In the genomic region with DNA sequence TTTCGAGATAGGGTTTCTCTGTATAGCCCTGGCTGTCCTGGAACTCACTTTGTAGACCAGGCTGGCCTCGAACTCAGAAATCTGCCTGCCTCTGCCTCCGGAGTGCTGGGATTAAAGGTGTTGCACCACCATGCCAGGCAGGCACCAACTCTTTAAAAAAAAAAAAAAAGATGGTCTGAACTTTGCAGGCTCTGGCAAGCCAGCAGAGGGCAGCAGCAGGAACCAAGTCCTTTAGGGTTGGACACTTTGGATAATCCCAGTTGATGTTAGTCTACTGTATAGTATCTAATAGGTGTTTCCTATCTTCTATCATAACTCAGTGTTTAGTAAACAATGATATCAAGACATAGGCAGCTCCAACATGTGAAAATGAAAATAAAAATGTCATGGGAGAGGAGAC, we compare ENCODE assay signal across 10 mouse cellular contexts. TPM values are rescaled to one million over a fixed set of nuclear protein-coding genes. Genes with fewer than 3 reads are reported as not detected.
DNase-seq lines count a peak whose midpoint lies in the region; ATAC-seq and TF ChIP-seq lines count a peak whose summit lies in the region.
"Had no signal": no experiment of that assay in that cellular context is flagged by ENCODE, and none has a peak within 500 bp of the region (broad histone marks: within the 10 kb centered on the region; RNA-seq: fewer than 3 reads in every experiment).

No protein-coding gene starts in this region.

- intact Hi-C loops in heart, postnatal 10 days (cut with DNase I) = loop anchor here (1.0 to 2.0 kb wide), 2 partner anchors 74 to 98 kb away; a partner anchor contains a TSS

- H3K4me1 ChIP-seq in kidney, adult 2 months (ENCODE audit: control insufficient read depth, insufficient read depth, low read length) = no peaks in the 10 kb centered on the region
- H3K4me1 ChIP-seq in kidney, embryonic 16.5 days (ENCODE audit: insufficient read depth, low read length) = no peaks in the 10 kb centered on the region
- H3K4me1 ChIP-seq in ES-Bruce4 (ENCODE audit: control insufficient read depth, insufficient read depth, low read length) = peaks cover 1% of the 10 kb centered on the region
- no peaks in the 10 kb centered on the region for H3K4me1 ChIP-seq in bone marrow, adult 2 months (ENCODE audit: control insufficient read depth, insufficient read depth, low read length)
- H3K4me1 ChIP-seq in embryonic facial prominence, embryonic 10.5 days = no peaks in the 10 kb centered on the region
- H3K4me1 ChIP-seq: neural tube, embryonic 13.5 days had no signal

- 55% methylated on average over 3 of the region's 3 CpGs for WGBS in kidney, adult 2 months
- WGBS in kidney, embryonic 16.5 days = 88% methylated on average over 2 of the region's 3 CpGs
- WGBS in bone marrow, adult 2 months = 69% methylated on average over 3 of the region's 3 CpGs
- 82% methylated on average over 3 of the region's 3 CpGs for WGBS in embryonic facial prominence, embryonic 10.5 days

- H3K36me3 ChIP-seq in kidney, adult 2 months (ENCODE audit: control insufficient read depth, insufficient read depth, low read length) = peaks cover 2% of the 10 kb centered on the region; the same call in 1 of the 2 replicates
- no peaks in the 10 kb centered on the region for H3K36me3 ChIP-seq in kidney, embryonic 16.5 days (ENCODE audit: insufficient read depth, low read length)
- no peaks in the 10 kb centered on the region for H3K36me3 ChIP-seq in ES-Bruce4 (ENCODE audit: control insufficient read depth, insufficient read depth, low read length, poor library complexity, severe bottlenecking)
- H3K36me3 ChIP-seq in embryonic facial prominence, embryonic 10.5 days (replicated peaks) = no peaks in the 10 kb centered on the region
- H3K36me3 ChIP-seq: neural tube, embryonic 13.5 days had no signal

- TF ChIP-seq EP300 in ES-Bruce4 (IDR thresholded peaks at IDR 0.05; ENCODE audit: insufficient read depth, low read depth, low read length) = no peak

- no peak for ATAC-seq in kidney, embryonic 16.5 days (ENCODE audit: low FRiP score, low TSS enrichment)

- no peak overlapping the region for H3K4me2 ChIP-seq in kidney, embryonic 16.5 days (replicated peaks; ENCODE audit: low read depth, low read length)
- H3K4me2 ChIP-seq: neural tube, embryonic 13.5 days had no signal

- H3K9me3 ChIP-seq in kidney, embryonic 16.5 days (ENCODE audit: low read length) = no peaks in the 10 kb centered on the region
- no peaks in the 10 kb centered on the region for H3K9me3 ChIP-seq in ES-Bruce4 (replicated peaks; ENCODE audit: control insufficient read depth, insufficient read depth, low read length, poor library complexity, severe bottlenecking)
- H3K9me3 ChIP-seq in embryonic facial prominence, embryonic 10.5 days = no peaks in the 10 kb centered on the region
- H3K9me3 ChIP-seq: neural tube, embryonic 13.5 days had no signal

- no peak overlapping the region for H3K9ac ChIP-seq in kidney, embryonic 16.5 days (replicated peaks; ENCODE audit: low read length)
- H3K9ac ChIP-seq in ES-Bruce4 (ENCODE audit: low read depth, poor library complexity, severe bottlenecking) = no peak overlapping the region
- H3K9ac ChIP-seq: neural tube, embryonic 13.5 days had no signal

- no peaks in the 10 kb centered on the region for H3K27me3 ChIP-seq in kidney, adult 2 months (replicated peaks; ENCODE audit: control insufficient read depth, insufficient read depth, low read length)
- no peaks in the 10 kb centered on the region for H3K27me3 ChIP-seq in kidney, embryonic 16.5 days (ENCODE audit: insufficient read depth, low read length)
- no peaks in the 10 kb centered on the region for H3K27me3 ChIP-seq in ES-Bruce4 (ENCODE audit: control insufficient read depth, insufficient read depth, low read length, poor library complexity, severe bottlenecking)
- no peaks in the 10 kb centered on the region for H3K27me3 ChIP-seq in embryonic facial prominence, embryonic 10.5 days (replicated peaks; ENCODE audit: low read depth, poor library complexity, severe bottlenecking)
- H3K27me3 ChIP-seq: neural tube, embryonic 13.5 days had no signal

- no peak for TF ChIP-seq POLR2A in kidney, adult 2 months (IDR thresholded peaks at IDR 0.05; ENCODE audit: low read depth, low read length)
- no peak for TF ChIP-seq POLR2A in ES-Bruce4 (IDR thresholded peaks at IDR 0.05; ENCODE audit: insufficient read depth, low read length)
- TF ChIP-seq POLR2A in bone marrow, adult 2 months (IDR thresholded peaks at IDR 0.05; ENCODE audit: borderline replicate concordance, control insufficient read depth, low read depth, low read length) = no peak

- no peak overlapping the region for H3K27ac ChIP-seq in kidney, adult 2 months (ENCODE audit: insufficient read depth, low read depth, low read length)
- no peak overlapping the region for H3K27ac ChIP-seq in kidney, embryonic 16.5 days (ENCODE audit: low read length)
- no peak overlapping the region for H3K27ac ChIP-seq in ES-Bruce4 (ENCODE audit: insufficient read depth, low read length)
- H3K27ac ChIP-seq in bone marrow, adult 2 months (ENCODE audit: control insufficient read depth, insufficient read depth, low read depth, low read length, poor library complexity) = no peak overlapping the region
- no peak overlapping the region for H3K27ac ChIP-seq in embryonic facial prominence, embryonic 10.5 days (replicated peaks)
- H3K27ac ChIP-seq: neural tube, embryonic 13.5 days had no signal

- no peak overlapping the region for H3K4me3 ChIP-seq in kidney, adult 2 months (ENCODE audit: insufficient read depth, low read depth, low read length)
- no peak overlapping the region for H3K4me3 ChIP-seq in kidney, embryonic 16.5 days (ENCODE audit: low read length)
- no peak overlapping the region for H3K4me3 ChIP-seq in ES-Bruce4 (ENCODE audit: low read depth, low read length)
- no peak overlapping the region for H3K4me3 ChIP-seq in bone marrow, adult 2 months (replicated peaks; ENCODE audit: control insufficient read depth, low read depth, low read length)
- H3K4me3 ChIP-seq in embryonic facial prominence, embryonic 10.5 days = no peak overlapping the region
- H3K4me3 ChIP-seq: neural tube, embryonic 13.5 days had no signal

- peak; percentile 64 for TF ChIP-seq CTCF in kidney, adult 2 months (conservative IDR thresholded peaks at IDR 0.05; ENCODE audit: insufficient read depth, insufficient read length, low read depth, low read length)
- peak; percentile 53 for TF ChIP-seq CTCF in ES-Bruce4 (IDR thresholded peaks at IDR 0.05; ENCODE audit: low read depth, low read length)
- peak; percentile 33; the same call in 1 of the 2 replicates for TF ChIP-seq CTCF in bone marrow, adult 2 months (IDR thresholded peaks at IDR 0.05; ENCODE audit: control insufficient read depth, insufficient read depth, low read length)

- peak; percentile 64 for DNase-seq in kidney, adult 2 months
- DNase-seq in heart, postnatal 10 days = peak; percentile 49 to 67
- peak; percentile 55 for DNase-seq in lung, postnatal 36 days
- DNase-seq in yolk sac, embryonic 10.5 days (ENCODE audit: low spot score) = no peak
- no peak for DNase-seq in embryonic facial prominence, embryonic 10.5 days (ENCODE audit: low spot score)

RNA-seq across cellular contexts. Expression of a gene that starts 26.7 kb away (rescaled TPM):
- polyA plus RNA-seq in kidney, adult 2 months (2012; rRNA removed) = 1,454 and 1,674 TPM in 2 replicates
- polyA plus RNA-seq in kidney, embryonic 16.5 days (2015; fragmentation: Nextera tagmentation; extraction: Ambion mirVana) = 87.0 and 88.0 TPM in 2 replicates
- not detected in 2 replicates for polyA plus RNA-seq in ES-Bruce4 (2011; ENCODE audit: insufficient read depth, insufficient read length, low read depth, missing spikeins)
- polyA plus RNA-seq in bone marrow, adult 2 months (2011; ENCODE audit: insufficient read depth, insufficient read length, low replicate concordance, missing spikeins) = 9.3 TPM in 1 of 2 replicates, not detected in the other
- not detected for total RNA-seq in heart, postnatal 10 days (2021)
- not detected in 2 replicates for polyA plus RNA-seq in embryonic facial prominence, embryonic 10.5 days (2016; fragmentation: Nextera tagmentation; extraction: Ambion mirVana)
- total RNA-seq: layer of hippocampus, postnatal 36 days had no signal
- polyA plus RNA-seq: neural tube, embryonic 13.5 days had no signal

RNA-seq across cellular contexts. Expression of a gene that starts 43.1 kb away (rescaled TPM):
- 2.9 and 3.6 TPM in 2 replicates for polyA plus RNA-seq in kidney, adult 2 months (2012; rRNA removed)
- polyA plus RNA-seq in kidney, embryonic 16.5 days (2015; fragmentation: Nextera tagmentation; extraction: Ambion mirVana) = 2.6 TPM in 2 replicates
- 6.4 and 6.7 TPM in 2 replicates for polyA plus RNA-seq in ES-Bruce4 (2011; ENCODE audit: insufficient read depth, insufficient read length, low read depth, missing spikeins)
- polyA plus RNA-seq in bone marrow, adult 2 months (2011; ENCODE audit: insufficient read depth, insufficient read length, low replicate concordance, missing spikeins) = 1.8 and 2.0 TPM in 2 replicates
- total RNA-seq in heart, postnatal 10 days (2021) = 1 to 10 TPM; 1.5 to 2.9 TPM
- polyA plus RNA-seq in embryonic facial prominence, embryonic 10.5 days (2016; fragmentation: Nextera tagmentation; extraction: Ambion mirVana) = 1.7 and 1.8 TPM in 2 replicates

RNA-seq across cellular contexts. Expression of a gene that starts 44.4 kb away (rescaled TPM):
- polyA plus RNA-seq in kidney, adult 2 months (2012; rRNA removed) = not detected in 2 replicates
- not detected in 2 replicates for polyA plus RNA-seq in kidney, embryonic 16.5 days (2015; fragmentation: Nextera tagmentation; extraction: Ambion mirVana)
- polyA plus RNA-seq in ES-Bruce4 (2011; ENCODE audit: insufficient read depth, insufficient read length, low read depth, missing spikeins) = not detected in 2 replicates
- polyA plus RNA-seq in bone marrow, adult 2 months (2011; ENCODE audit: insufficient read depth, insufficient read length, low replicate concordance, missing spikeins) = not detected in 2 replicates
- total RNA-seq in heart, postnatal 10 days (2021) = not detected
- not detected in 2 replicates for polyA plus RNA-seq in embryonic facial prominence, embryonic 10.5 days (2016; fragmentation: Nextera tagmentation; extraction: Ambion mirVana)
- total RNA-seq: layer of hippocampus, postnatal 36 days had no signal
- polyA plus RNA-seq: neural tube, embryonic 13.5 days had no signal

RNA-seq across cellular contexts. Expression of a gene that starts 52.1 kb away (rescaled TPM):
- 0.11 and 0.16 TPM in 2 replicates for polyA plus RNA-seq in kidney, adult 2 months (2012; rRNA removed)
- 0.10 and 0.20 TPM in 2 replicates for polyA plus RNA-seq in kidney, embryonic 16.5 days (2015; fragmentation: Nextera tagmentation; extraction: Ambion mirVana)
- polyA plus RNA-seq in ES-Bruce4 (2011; ENCODE audit: insufficient read depth, insufficient read length, low read depth, missing spikeins) = not detected in 2 replicates
- polyA plus RNA-seq in bone marrow, adult 2 months (2011; ENCODE audit: insufficient read depth, insufficient read length, low replicate concordance, missing spikeins) = not detected in 2 replicates
- not detected for total RNA-seq in heart, postnatal 10 days (2021)
- not detected in 2 replicates for polyA plus RNA-seq in embryonic facial prominence, embryonic 10.5 days (2016; fragmentation: Nextera tagmentation; extraction: Ambion mirVana)
- total RNA-seq: layer of hippocampus, postnatal 36 days had no signal
- polyA plus RNA-seq: neural tube, embryonic 13.5 days had no signal

Comparison
In these comparisons a context has a peak if more than half of its experiments do, and no peak if none do; other contexts are left out.
1. RNA of a gene that starts 26.7 kb away (polyA plus RNA-seq): 1,454 to 1,674 TPM in kidney, adult 2 months; 87.0 to 88.0 TPM in kidney, embryonic 16.5 days, 9.3 TPM in bone marrow, adult 2 months, not detected in ES-Bruce4 and not detected in embryonic facial prominence, embryonic 10.5 days; every median in the first group is over 10 times any median in the second.
2. DNase-seq: peak in kidney, adult 2 months (single experiment), heart, postnatal 10 days (2 of 2) and lung, postnatal 36 days (single experiment); none in yolk sac, embryonic 10.5 days (single experiment) and embryonic facial prominence, embryonic 10.5 days (single experiment).
3. Peak in every context shown above with its lines, with median percentiles within 50 percentile points of each other: CTCF ChIP-seq.